Mouse (Mus musculus) cerebellum, postnatal 10 days (tissue): ENCODE measurements around the gene Gm4303.
A peak's percentile ranks its signal among the peaks of the same experiment; 100 is the strongest.
"Not testable (repeated sequence)": the region's sequence is repeated elsewhere in the genome, so short reads cannot be mapped to it uniquely, and the experiment has no call there.

Experiments used
- DNase-seq, 2 experiments: peaks; one replicate each; pipeline ENCODE4 v3.0.0; 2021; ENCODE audit warnings: mixed read lengths in 2 of 2

The Gm4303 gene

DNA sequence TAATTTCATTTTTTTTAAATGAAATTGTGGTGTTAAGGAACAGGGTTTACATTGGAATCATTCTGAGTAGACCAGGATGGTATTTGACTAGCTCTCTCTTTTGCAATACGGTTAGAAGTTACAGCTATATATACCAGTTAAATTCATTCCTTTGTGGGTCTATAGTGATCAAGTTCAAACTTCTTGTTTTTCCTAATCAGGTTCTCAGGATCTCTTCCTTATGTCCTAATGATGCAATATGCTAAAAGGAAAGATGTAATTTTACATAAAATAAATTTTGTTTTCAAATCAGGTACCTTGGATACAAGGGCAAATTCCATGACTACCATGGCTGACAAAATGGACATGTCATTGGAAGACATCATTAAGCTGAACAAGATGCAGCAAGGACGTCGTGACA lies at the start of gene Gm4303:
TSS of gene Gm4303 (plus strand) at position 301 of the 400 bp plus-strand sequence.
- DNase-seq = not testable (repeated sequence)

DNA sequence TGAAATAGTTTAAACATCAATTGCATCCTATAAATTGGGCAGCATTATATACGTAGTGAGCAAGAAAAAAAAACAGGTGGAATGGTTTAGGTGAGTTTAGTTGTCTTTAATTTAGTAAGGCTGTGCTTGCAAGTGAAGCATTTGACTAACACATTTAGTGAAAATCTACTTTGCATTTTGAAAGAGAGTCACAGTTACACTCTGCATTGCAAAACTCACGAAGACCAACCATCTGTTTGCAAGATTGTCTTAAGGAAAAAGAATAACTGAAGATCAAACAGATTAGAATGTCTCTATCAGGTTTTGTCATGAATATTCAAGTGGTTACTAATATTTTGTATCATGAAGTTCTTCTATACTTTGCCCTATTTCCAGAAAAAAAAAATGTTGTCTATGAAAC lies 49.7 kb upstream of the Gm4303 start:
- DNase-seq = no peak

DNA sequence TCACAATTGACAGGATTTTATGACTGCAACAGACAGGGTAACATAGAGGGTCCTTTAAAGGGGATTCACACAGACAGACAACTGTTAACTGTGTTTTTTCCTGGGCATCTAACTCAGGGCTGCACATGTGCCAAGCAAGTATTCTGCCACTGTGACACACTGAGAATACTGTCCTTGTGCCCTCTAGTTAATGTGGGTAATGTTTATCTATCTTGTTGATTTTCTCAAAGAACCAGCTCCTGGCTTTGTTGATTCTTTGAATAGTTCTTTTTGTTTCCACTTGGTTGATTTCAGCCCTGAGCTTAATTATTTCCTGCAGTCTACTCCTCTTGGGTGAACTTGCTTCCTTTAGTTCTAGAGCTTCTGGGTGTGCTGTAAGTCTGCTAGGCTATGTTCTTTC lies 45.7 kb upstream of the Gm4303 start:
- not testable (repeated sequence) for DNase-seq

DNA sequence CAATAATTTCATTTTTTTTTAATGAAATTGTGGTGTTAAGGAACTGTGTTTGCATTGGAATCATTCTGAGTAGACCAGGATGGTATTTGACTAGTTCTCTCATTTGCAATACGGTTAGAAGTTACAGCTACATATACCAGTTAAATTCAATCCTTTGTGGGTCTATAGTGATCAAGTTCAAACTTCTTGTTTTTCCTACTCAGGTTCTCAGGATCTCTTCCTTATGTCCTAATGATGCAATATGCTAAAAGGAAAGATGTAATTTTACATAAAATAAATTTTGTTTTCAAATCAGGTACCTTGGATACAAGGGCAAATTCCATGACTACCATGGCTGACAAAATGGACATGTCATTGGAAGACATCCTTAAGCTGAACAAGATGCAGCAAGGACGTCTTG lies 10.4 kb upstream of the Gm4303 start, which contains the start of gene Gm4301:
TSS of gene Gm4301 (plus strand) at position 301 of the 400 bp plus-strand sequence.
- DNase-seq = not testable (repeated sequence)

DNA sequence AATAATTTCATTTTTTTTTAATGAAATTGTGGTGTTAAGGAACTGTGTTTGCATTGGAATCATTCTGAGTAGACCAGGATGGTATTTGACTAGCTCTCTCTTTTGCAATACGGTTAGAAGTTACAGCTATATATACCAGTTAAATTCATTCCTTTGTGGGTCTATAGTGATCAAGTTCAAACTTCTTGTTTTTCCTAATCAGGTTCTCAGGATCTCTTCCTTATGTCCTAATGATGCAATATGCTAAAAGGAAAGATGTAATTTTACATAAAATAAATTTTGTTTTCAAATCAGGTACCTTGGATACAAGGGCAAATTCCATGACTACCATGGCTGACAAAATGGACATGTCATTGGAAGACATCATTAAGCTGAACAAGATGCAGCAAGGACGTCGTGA lies 5.2 kb upstream of the Gm4303 start, which contains the start of gene Gm4302:
TSS of gene Gm4302 (plus strand) at position 301 of the 400 bp plus-strand sequence.
- DNase-seq = not testable (repeated sequence)

DNA sequence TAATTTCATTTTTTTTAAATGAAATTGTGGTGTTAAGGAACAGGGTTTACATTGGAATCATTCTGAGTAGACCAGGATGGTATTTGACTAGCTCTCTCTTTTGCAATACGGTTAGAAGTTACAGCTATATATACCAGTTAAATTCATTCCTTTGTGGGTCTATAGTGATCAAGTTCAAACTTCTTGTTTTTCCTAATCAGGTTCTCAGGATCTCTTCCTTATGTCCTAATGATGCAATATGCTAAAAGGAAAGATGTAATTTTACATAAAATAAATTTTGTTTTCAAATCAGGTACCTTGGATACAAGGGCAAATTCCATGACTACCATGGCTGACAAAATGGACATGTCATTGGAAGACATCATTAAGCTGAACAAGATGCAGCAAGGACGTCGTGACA lies 5.0 kb downstream of the Gm4303 start, which contains the start of gene Gm4305:
TSS of gene Gm4305 (plus strand) at position 301 of the 400 bp plus-strand sequence.
- DNase-seq = not testable (repeated sequence)

DNA sequence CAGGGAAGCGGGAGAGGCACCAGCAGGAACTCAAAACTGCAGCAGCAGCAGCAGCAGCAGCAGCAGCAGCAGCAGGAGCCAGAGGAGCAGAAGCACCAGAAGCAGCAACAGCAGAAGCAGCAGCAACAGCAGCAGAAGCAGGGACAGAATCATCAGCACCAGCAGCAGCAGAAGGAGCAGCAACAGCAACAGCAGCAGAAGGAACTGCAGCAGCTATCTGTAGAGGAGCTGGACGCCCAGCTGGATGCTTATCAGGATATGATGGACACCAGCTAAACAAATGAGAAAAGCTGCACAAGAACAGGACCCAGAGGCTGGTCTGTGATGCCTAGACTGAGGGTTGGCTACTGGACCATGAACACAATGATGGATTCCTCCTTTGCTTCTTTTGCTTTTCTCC lies 11.1 kb downstream of the Gm4303 start:
- DNase-seq = peak; percentile 1 to 4

DNA sequence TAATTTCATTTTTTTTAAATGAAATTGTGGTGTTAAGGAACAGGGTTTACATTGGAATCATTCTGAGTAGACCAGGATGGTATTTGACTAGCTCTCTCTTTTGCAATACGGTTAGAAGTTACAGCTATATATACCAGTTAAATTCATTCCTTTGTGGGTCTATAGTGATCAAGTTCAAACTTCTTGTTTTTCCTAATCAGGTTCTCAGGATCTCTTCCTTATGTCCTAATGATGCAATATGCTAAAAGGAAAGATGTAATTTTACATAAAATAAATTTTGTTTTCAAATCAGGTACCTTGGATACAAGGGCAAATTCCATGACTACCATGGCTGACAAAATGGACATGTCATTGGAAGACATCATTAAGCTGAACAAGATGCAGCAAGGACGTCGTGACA lies 15.3 kb downstream of the Gm4303 start, which contains the start of gene Gm4307:
TSS of gene Gm4307 (plus strand) at position 301 of the 400 bp plus-strand sequence.
- not testable (repeated sequence) for DNase-seq

GRCm38 (mm10) chr10:100382460-100382859 lies 36.7 kb downstream of the Gm4303 start, which contains the start of gene Gm4312:
Gene Gm4312, minus strand, starts transcription at chr10:100382560.
- DNase-seq = not testable (repeated sequence)
